Mouse (Mus musculus): ENCODE results near the gene Ptgfr. TPM values are rescaled to one million over a fixed set of nuclear protein-coding genes. Genes with fewer than 3 reads are reported as not detected.
A peak's percentile ranks its signal among the peaks of the same experiment; 100 is the strongest.

Gene Ptgfr
- polyA plus RNA-seq, 1 experiment from 2014 or later, result 6.1 TPM

DNA sequence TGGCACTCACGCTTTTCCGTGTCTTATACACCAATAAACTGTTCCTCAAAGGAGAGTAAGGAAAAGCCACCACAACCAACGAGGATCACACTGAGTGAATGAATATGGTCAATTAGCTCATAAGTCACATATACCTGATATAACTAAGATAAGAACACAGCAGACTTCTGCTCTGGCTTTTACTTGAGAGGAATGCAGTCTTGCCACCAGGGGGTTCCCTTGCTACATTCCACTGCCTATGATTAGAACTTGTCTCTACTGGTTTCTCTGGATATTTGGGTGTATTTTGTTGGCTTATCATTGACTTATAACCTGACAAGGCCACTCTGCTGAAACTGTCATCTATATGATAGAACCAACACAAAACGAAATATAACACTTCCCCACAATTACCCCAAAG lies 62.3 kb downstream of the Ptgfr start:
- Histone ChIP-seq H3K4me1 (ENCODE audit: control insufficient read depth, insufficient read depth, low read length) (no peaks in the 10 kb centered on the region), H3K4me3 (ENCODE audit: low read length) (no peak overlapping the region), H3K4me2 (replicated peaks; ENCODE audit: low read depth, low read length) (no peak overlapping the region), H3K27ac (ENCODE audit: low read depth, low read length) (no peak overlapping the region), H3K36me3 (ENCODE audit: control insufficient read depth, insufficient read depth, low read length) (no peaks in the 10 kb centered on the region), H3K27me3 (ENCODE audit: control insufficient read depth, insufficient read depth, low read length) (no peaks in the 10 kb centered on the region), H3K9me3 (ENCODE audit: control insufficient read depth, low read length) (no peaks in the 10 kb centered on the region), H3K9ac (ENCODE audit: low read depth, low read length) (no peak overlapping the region)
- 63% methylated on average over 4 of the region's 4 CpGs for WGBS
- ATAC-seq (ENCODE audit: low FRiP score, low TSS enrichment), result no peak

DNA sequence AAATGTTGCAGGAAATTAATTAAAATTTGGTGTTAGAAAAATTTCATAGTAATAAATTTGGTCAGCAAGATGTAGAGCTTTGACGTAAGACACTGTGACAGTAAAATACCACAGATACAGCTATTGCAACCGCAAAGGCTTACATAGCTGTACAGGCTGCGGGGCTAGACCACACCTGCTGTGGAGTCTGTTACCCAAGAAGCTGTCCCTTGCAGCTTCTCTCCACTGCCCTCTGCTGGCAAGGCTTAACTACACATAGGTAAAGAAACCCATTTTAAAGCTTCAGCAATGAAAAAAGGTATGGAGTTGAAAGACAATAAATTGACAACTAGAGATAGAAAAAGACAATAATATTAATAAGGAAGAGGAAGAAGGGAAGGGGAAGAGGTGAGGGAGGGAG lies 66.4 kb downstream of the Ptgfr start:
- no peaks in the 10 kb centered on the region for H3K9me3 ChIP-seq (ENCODE audit: control insufficient read depth, low read length)
- H3K27ac ChIP-seq (ENCODE audit: low read depth, low read length), result no peak overlapping the region
- no peaks in the 10 kb centered on the region for H3K4me1 ChIP-seq (ENCODE audit: control insufficient read depth, insufficient read depth, low read length)
- 65% methylated on average over 3 of the region's 3 CpGs for WGBS
- no peak overlapping the region for H3K9ac ChIP-seq (ENCODE audit: low read depth, low read length)
- no peaks in the 10 kb centered on the region for H3K36me3 ChIP-seq (ENCODE audit: control insufficient read depth, insufficient read depth, low read length)
- ATAC-seq (ENCODE audit: low FRiP score, low TSS enrichment), result peak; percentile 62; the same call in 1 of the 2 replicates
- no peak overlapping the region for H3K4me3 ChIP-seq (ENCODE audit: low read length)
- no peak overlapping the region for H3K4me2 ChIP-seq (replicated peaks; ENCODE audit: low read depth, low read length)
- H3K27me3 ChIP-seq (ENCODE audit: control insufficient read depth, insufficient read depth, low read length), result no peaks in the 10 kb centered on the region

DNA sequence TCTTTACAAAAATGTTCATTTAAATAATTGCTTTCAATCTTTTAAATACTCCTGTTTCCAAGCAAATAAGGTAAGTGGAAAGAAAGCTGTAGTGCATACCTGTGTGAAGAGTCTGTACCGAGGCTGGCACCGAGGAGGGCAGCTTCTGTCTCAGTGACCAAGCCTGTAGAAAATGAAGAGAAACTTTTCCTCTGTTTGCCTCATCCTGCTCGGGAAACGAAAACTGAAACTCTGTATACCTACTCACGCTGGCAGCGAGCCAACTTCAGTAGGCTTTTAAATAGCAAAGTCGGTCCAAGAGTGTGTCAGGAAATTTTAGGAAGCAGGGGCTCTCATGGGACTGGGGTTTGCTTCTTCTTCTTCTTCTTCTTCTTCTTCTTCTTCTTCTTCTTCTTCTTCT lies 87.7 kb downstream of the Ptgfr start, which contains the start of gene Ifi44:
Ifi44 (minus strand) TSS at position 224 of the 400 bp plus-strand sequence.
- Histone ChIP-seq H3K27ac (ENCODE audit: low read depth, low read length) (no peak within 1 kb of the TSS), H3K27me3 (ENCODE audit: control insufficient read depth, insufficient read depth, low read length) (no peaks in the 10 kb centered on the region), H3K9ac (ENCODE audit: low read depth, low read length) (no peak within 1 kb of the TSS), H3K9me3 (ENCODE audit: control insufficient read depth, low read length) (no peaks in the 10 kb centered on the region), H3K4me3 (ENCODE audit: low read length) (no peak within 1 kb of the TSS), H3K4me2 (replicated peaks; ENCODE audit: low read depth, low read length) (no peak within 1 kb of the TSS), H3K36me3 (ENCODE audit: control insufficient read depth, insufficient read depth, low read length) (no peaks in the 10 kb centered on the region), H3K4me1 (ENCODE audit: control insufficient read depth, insufficient read depth, low read length) (no peaks in the 10 kb centered on the region)
- no peak for ATAC-seq (ENCODE audit: low FRiP score, low TSS enrichment)
- 60% methylated on average over 7 of the region's 7 CpGs for WGBS

DNA sequence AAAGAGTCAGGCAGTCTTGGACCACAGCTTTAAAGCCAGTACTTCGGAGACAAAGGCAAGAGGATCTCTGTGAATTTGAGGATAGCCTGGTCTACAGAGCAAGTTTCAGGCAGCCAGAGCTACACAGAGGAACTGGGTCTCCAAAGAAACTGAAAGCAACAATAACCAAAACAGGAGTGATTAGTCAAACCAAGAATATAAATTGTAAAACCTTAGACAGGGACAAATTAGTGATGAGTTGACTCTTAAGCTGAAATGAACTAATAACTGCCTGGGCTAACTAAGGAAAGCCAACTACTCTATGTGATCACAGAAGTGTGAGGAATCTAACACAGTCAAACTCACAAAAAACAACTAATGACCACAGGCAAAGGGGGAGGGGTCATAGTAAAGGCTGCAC lies 88.9 kb downstream of the Ptgfr start:
- Histone ChIP-seq H3K36me3 (ENCODE audit: control insufficient read depth, insufficient read depth, low read length) (no peaks in the 10 kb centered on the region), H3K4me3 (ENCODE audit: low read length) (no peak overlapping the region), H3K4me1 (ENCODE audit: control insufficient read depth, insufficient read depth, low read length) (no peaks in the 10 kb centered on the region), H3K27ac (ENCODE audit: low read depth, low read length) (no peak overlapping the region), H3K4me2 (replicated peaks; ENCODE audit: low read depth, low read length) (no peak overlapping the region), H3K9me3 (ENCODE audit: control insufficient read depth, low read length) (no peaks in the 10 kb centered on the region), H3K27me3 (ENCODE audit: control insufficient read depth, insufficient read depth, low read length) (no peaks in the 10 kb centered on the region), H3K9ac (ENCODE audit: low read depth, low read length) (no peak overlapping the region)
- 95% methylated on average over 1 of the region's 1 CpGs for WGBS
- no peak for ATAC-seq (ENCODE audit: low FRiP score, low TSS enrichment)

Other genes starting within 250 kb of the Ptgfr start
- gene Ifi44, start 87.7 kb downstream of the Ptgfr start, polyA plus RNA-seq (2014; fragmentation: Nextera tagmentation; extraction: Ambion mirVana), result 0.77 and 1.0 TPM in 2 replicates
- not detected in 2 replicates for gene Ifi44l, start 74.7 kb downstream of the Ptgfr start, polyA plus RNA-seq (2014; fragmentation: Nextera tagmentation; extraction: Ambion mirVana)

All from kidney, embryonic 14.5 days (tissue).